Mouse (Mus musculus) bone marrow macrophage, adult 2 months (primary cell): ENCODE results near the gene Zmynd12. TPM values are rescaled to one million over a fixed set of nuclear protein-coding genes. Genes with fewer than 3 reads are reported as not detected.

Experiments used
- H3K27ac ChIP-seq: 2 replicates; pipeline ENCODE4 v1.5.1; 2012; ENCODE audit warnings: low read depth, low read length; ENCODE audit not compliant: insufficient read depth
- H3K4me1 ChIP-seq: 2 replicates; pipeline ENCODE4 v1.6.1; 2012; ENCODE audit warnings: low read length; ENCODE audit not compliant: control insufficient read depth, insufficient read depth
- H3K4me3 ChIP-seq: 2 replicates; pipeline ENCODE4 v1.5.1; 2012; ENCODE audit warnings: mild to moderate bottlenecking, low read length, moderate library complexity; ENCODE audit not compliant: insufficient read depth
- CTCF ChIP-seq: IDR thresholded peaks from 2 replicates; pipeline ENCODE4 v1.5.1; 2012; ENCODE audit warnings: low read depth, mild to moderate bottlenecking, low read length, moderate library complexity
- POLR2A ChIP-seq: IDR thresholded peaks from 2 replicates; pipeline ENCODE4 v1.6.1; 2012; ENCODE audit warnings: mild to moderate bottlenecking, low read depth, low read length, borderline replicate concordance
- polyA plus RNA-seq: library from polyadenylated mRNA; stranded (reverse); fragments of >200 nt; gene quantifications from 2 replicates; pipeline ENCODE4 v1.2.4, GENCODE M21; 2012; ENCODE audit not compliant: missing spikeins, insufficient read depth, insufficient read length

Zmynd12 gene
- polyA plus RNA-seq, 1 experiment, result not detected

- Histone ChIP-seq H3K4me1 (peaks cover 4% of the 10 kb centered on the region), H3K27ac (no peak within 1 kb of the TSS), H3K4me3 (peak within 1 kb of the TSS; percentile 80)
- TF ChIP-seq POLR2A (no peak), CTCF (no peak)
Observed at GRCm38 (mm10) chr4:119415072-119415753, 7.4 kb upstream of the Zmynd12 start, which contains the start of gene Ccdc30. TSS of gene Ccdc30 (minus strand) at chr4:119415521.

GRCm38 (mm10) chr4:119417270-119417669 lies 5.3 kb upstream of the Zmynd12 start:
- no peak for TF ChIP-seq POLR2A
- TF ChIP-seq CTCF, result no peak
- Histone ChIP-seq H3K4me1 (peaks cover 9% of the 10 kb centered on the region), H3K4me3 (no peak overlapping the region), H3K27ac (no peak overlapping the region)

- Histone ChIP-seq H3K4me1 (peaks cover 10% of the 10 kb centered on the region), H3K27ac (no peak overlapping the region), H3K4me3 (no peak overlapping the region)
- TF ChIP-seq POLR2A, result no peak
- TF ChIP-seq CTCF, result no peak
Observed at GRCm38 (mm10) chr4:119417894-119418293, 4.7 kb upstream of the Zmynd12 start.

GRCm38 (mm10) chr4:119421191-119421590 lies 1.4 kb upstream of the Zmynd12 start:
- no peak overlapping the region for H3K27ac ChIP-seq
- H3K4me1 ChIP-seq, result peaks cover 9% of the 10 kb centered on the region
- TF ChIP-seq POLR2A (no peak), CTCF (no peak)
- peak overlapping the region; percentile 77 for H3K4me3 ChIP-seq

GRCm38 (mm10) chr4:119421921-119422293 lies 707 bp upstream of the Zmynd12 start:
- peak overlapping the region; percentile 77 for H3K4me3 ChIP-seq
- peaks cover 9% of the 10 kb centered on the region for H3K4me1 ChIP-seq
- H3K27ac ChIP-seq, result peak overlapping the region; percentile 68
- no peak for TF ChIP-seq CTCF
- no peak for TF ChIP-seq POLR2A

- TF ChIP-seq POLR2A, result no peak
- no peak for TF ChIP-seq CTCF
- Histone ChIP-seq H3K27ac (no peak overlapping the region), H3K4me1 (peaks cover 9% of the 10 kb centered on the region), H3K4me3 (no peak overlapping the region)
Observed at GRCm38 (mm10) chr4:119425077-119425476, 2.5 kb downstream of the Zmynd12 start.

GRCm38 (mm10) chr4:119425601-119426000 lies 3.0 kb downstream of the Zmynd12 start:
- no peak overlapping the region for H3K4me3 ChIP-seq

GRCm38 (mm10) chr4:119427680-119428079 lies 5.1 kb downstream of the Zmynd12 start:
- Histone ChIP-seq H3K27ac (no peak overlapping the region), H3K4me1 (peaks cover 4% of the 10 kb centered on the region), H3K4me3 (no peak overlapping the region)
- TF ChIP-seq CTCF (no peak), POLR2A (no peak)

More at GRCm38 (mm10) chr4:119425601-119426000, 3.0 kb downstream of the Zmynd12 start:
- Histone ChIP-seq H3K4me1 (peaks cover 9% of the 10 kb centered on the region), H3K27ac (no peak overlapping the region)
- TF ChIP-seq POLR2A, result no peak

GRCm38 (mm10) chr4:119430678-119431077 lies 8.1 kb downstream of the Zmynd12 start:
- Histone ChIP-seq H3K4me3 (no peak overlapping the region), H3K27ac (no peak overlapping the region), H3K4me1 (no peaks in the 10 kb centered on the region)
- TF ChIP-seq POLR2A (no peak), CTCF (peak; percentile 34; the same call in 1 of the 2 replicates)

- Histone ChIP-seq H3K4me1 (no peaks in the 10 kb centered on the region), H3K27ac (no peak overlapping the region), H3K4me3 (no peak overlapping the region)
- no peak for TF ChIP-seq CTCF
- TF ChIP-seq POLR2A, result no peak
Observed at GRCm38 (mm10) chr4:119437936-119438335, 15.3 kb downstream of the Zmynd12 start.

GRCm38 (mm10) chr4:119441836-119442235 lies 19.2 kb downstream of the Zmynd12 start:
- Histone ChIP-seq H3K4me1 (no peaks in the 10 kb centered on the region), H3K27ac (no peak overlapping the region), H3K4me3 (no peak overlapping the region)
- TF ChIP-seq POLR2A, result no peak

- TF ChIP-seq CTCF (no peak), POLR2A (no peak)
- Histone ChIP-seq H3K4me3 (no peak overlapping the region), H3K27ac (no peak overlapping the region), H3K4me1 (no peaks in the 10 kb centered on the region)
Observed at GRCm38 (mm10) chr4:119442539-119442938, 19.9 kb downstream of the Zmynd12 start.
